Mouse (Mus musculus) myocyte (in vitro differentiated cells): ENCODE measurements around the gene Tesc. TPM values are rescaled to one million over a fixed set of nuclear protein-coding genes. Genes with fewer than 3 reads are reported as not detected.

Experiments
- H3K27me3 ChIP-seq: one replicate; pipeline ENCODE4 v1.6.1; 2011; ENCODE audit not compliant: control insufficient read depth, insufficient read depth, insufficient read length
- H3K36me3 ChIP-seq: one replicate; pipeline ENCODE4 v1.6.1; 2011; ENCODE audit not compliant: control insufficient read depth, insufficient read depth
- H3K4me2 ChIP-seq: one replicate; pipeline ENCODE4 v1.6.1; 2011; ENCODE audit warnings: low read depth, control low read depth
- H3K4me3 ChIP-seq: one replicate; pipeline ENCODE4 v1.5.1; 2011; ENCODE audit warnings: mild to moderate bottlenecking, control low read depth, moderate library complexity
- H3K79me2 ChIP-seq: one replicate; pipeline ENCODE4 v1.6.1; 2011; ENCODE audit not compliant: control insufficient read depth, insufficient read depth
- H3ac ChIP-seq: one replicate; pipeline ENCODE4 v1.6.1; 2011; ENCODE audit not compliant: control insufficient read depth, insufficient read length
- CEBPB ChIP-seq: IDR thresholded peaks from 2 replicates; pipeline ENCODE4 v1.6.1; 2011; ENCODE audit warnings: mild to moderate bottlenecking, moderate library complexity; ENCODE audit not compliant: poor library complexity, insufficient read depth, severe bottlenecking
- E2F4 ChIP-seq: IDR thresholded peaks from one replicate; pipeline ENCODE4 v1.6.1; 2011; ENCODE audit warnings: mild to moderate bottlenecking, control low read depth, moderate library complexity; ENCODE audit not compliant: insufficient read depth
- MAX ChIP-seq: IDR thresholded peaks from one replicate; pipeline ENCODE4 v1.6.1; 2011; ENCODE audit warnings: low read depth, mild to moderate bottlenecking, control low read depth
- MYOD1 ChIP-seq, 3 experiments: IDR thresholded peaks; one replicate each; pipeline ENCODE4 v1.6.1; 2011; ENCODE audit warnings: control low read depth in 2 of 3, low read depth in 2 of 3, mild to moderate bottlenecking in 2 of 3, moderate library complexity in 1 of 3; ENCODE audit not compliant: insufficient read length in 2 of 3, control insufficient read depth in 1 of 3
- MYOG ChIP-seq, 3 experiments: IDR thresholded peaks; one replicate each; pipeline ENCODE4 v1.6.1; 2011; ENCODE audit warnings: control low read depth in 2 of 3, low read depth in 2 of 3, mild to moderate bottlenecking in 2 of 3; ENCODE audit not compliant: insufficient read length in 2 of 3, control insufficient read depth in 1 of 3, insufficient read depth in 1 of 3
- POLR2A ChIP-seq: IDR thresholded peaks from one replicate; pipeline ENCODE4 v1.6.1; 2011; ENCODE audit warnings: low read depth, mild to moderate bottlenecking, control low read depth, moderate library complexity; ENCODE audit not compliant: insufficient read length
- POLR2AphosphoS2 ChIP-seq: IDR thresholded peaks from one replicate; pipeline ENCODE4 v1.6.1; 2011; ENCODE audit warnings: low read depth, control low read depth; ENCODE audit not compliant: insufficient read length
- REST ChIP-seq: IDR thresholded peaks from one replicate; pipeline ENCODE4 v1.6.1; 2011; ENCODE audit warnings: mild to moderate bottlenecking, control low read depth, moderate library complexity; ENCODE audit not compliant: insufficient read depth, insufficient read length
- SRF ChIP-seq: IDR thresholded peaks from one replicate; pipeline ENCODE4 v1.6.1; 2011; ENCODE audit warnings: low read depth; ENCODE audit not compliant: control insufficient read depth, insufficient read length
- TCF12 ChIP-seq: IDR thresholded peaks from one replicate; pipeline ENCODE4 v1.6.1; 2011; ENCODE audit warnings: mild to moderate bottlenecking, control low read depth; ENCODE audit not compliant: poor library complexity, insufficient read depth, severe bottlenecking
- TCF3 ChIP-seq: IDR thresholded peaks from one replicate; pipeline ENCODE4 v1.6.1; 2011; ENCODE audit warnings: low read depth, control low read depth; ENCODE audit not compliant: insufficient read length
- USF1 ChIP-seq: IDR thresholded peaks from one replicate; pipeline ENCODE4 v1.6.1; 2011; ENCODE audit warnings: low read depth, mild to moderate bottlenecking, control low read depth, moderate library complexity
- polyA plus RNA-seq: library from polyadenylated mRNA; unstranded; fragments of >200 nt; fragmentation: generic; extraction: Trizol; gene quantifications from one replicate; pipeline ENCODE4 v1.2.1, GENCODE M21; 2012; ENCODE audit warnings: missing spikeins

Tesc gene
- polyA plus RNA-seq, 1 experiment: 3.1 TPM

GRCm38 (mm10) chr5:117986327-117986726, 41.2 kb upstream of the Tesc start:
- Histone ChIP-seq H3K4me2 (no peak overlapping the region), H3K4me3 (no peak overlapping the region), H3K79me2 (no peaks in the 10 kb centered on the region), H3ac (no peak overlapping the region), H3K27me3 (no peaks in the 10 kb centered on the region), H3K36me3 (peaks cover under 1% of the 10 kb centered on the region)
- no peak for TF ChIP-seq CEBPB
- no peak for TF ChIP-seq POLR2AphosphoS2
- no peak for TF ChIP-seq POLR2A
- TF ChIP-seq MYOG (IDR thresholded peaks at IDR 0.05; ENCODE audit: control insufficient read depth in 1 of 3, insufficient read depth in 1 of 3, insufficient read length in 2 of 3, low read depth in 2 of 3): no peak
- TF ChIP-seq TCF3: no peak
- TF ChIP-seq E2F4: no peak
- no peak for TF ChIP-seq TCF12
- no peak for TF ChIP-seq USF1
- no peak for TF ChIP-seq MAX
- TF ChIP-seq MYOD1 (IDR thresholded peaks at IDR 0.05; ENCODE audit: control insufficient read depth in 1 of 3, insufficient read length in 2 of 3, low read depth in 2 of 3): no peak

DNA sequence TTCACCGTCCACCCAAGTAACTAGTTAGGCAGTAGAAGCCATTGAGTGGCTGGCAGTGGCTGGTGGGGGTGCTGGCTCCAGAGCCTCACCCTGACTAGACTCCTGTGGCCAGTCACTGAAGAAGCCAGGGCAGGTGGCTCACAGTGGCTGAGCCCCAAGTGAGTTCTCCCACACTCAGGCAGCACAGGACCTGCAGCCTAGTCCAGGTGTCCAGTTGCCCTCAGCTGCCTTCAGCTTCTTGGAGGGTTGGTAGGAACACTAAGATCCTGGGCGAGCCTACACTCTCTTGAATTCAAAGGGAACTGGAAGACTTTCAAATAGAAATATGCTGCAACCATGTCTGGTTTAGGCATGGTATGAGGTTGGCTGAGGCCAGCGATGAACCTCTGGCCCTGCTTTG, 39.7 kb upstream of the Tesc start:
- Histone ChIP-seq H3K79me2 (no peaks in the 10 kb centered on the region), H3ac (no peak overlapping the region), H3K27me3 (no peaks in the 10 kb centered on the region), H3K4me2 (no peak overlapping the region), H3K36me3 (peaks cover 10% of the 10 kb centered on the region), H3K4me3 (no peak overlapping the region)
- no peak for TF ChIP-seq E2F4
- no peak for TF ChIP-seq MYOG (IDR thresholded peaks at IDR 0.05; ENCODE audit: control insufficient read depth in 1 of 3, insufficient read depth in 1 of 3, insufficient read length in 2 of 3, low read depth in 2 of 3)
- TF ChIP-seq CEBPB: no peak
- no peak for TF ChIP-seq REST
- TF ChIP-seq POLR2AphosphoS2: no peak
- no peak for TF ChIP-seq TCF3
- no peak for TF ChIP-seq MAX
- TF ChIP-seq POLR2A: no peak
- TF ChIP-seq USF1: no peak
- TF ChIP-seq SRF: no peak
- no peak for TF ChIP-seq TCF12
- no peak for TF ChIP-seq MYOD1 (IDR thresholded peaks at IDR 0.05; ENCODE audit: control insufficient read depth in 1 of 3, insufficient read length in 2 of 3, low read depth in 2 of 3)

- Histone ChIP-seq H3K4me2 (no peak overlapping the region), H3K4me3 (no peak overlapping the region), H3K79me2 (no peaks in the 10 kb centered on the region), H3ac (no peak overlapping the region), H3K27me3 (no peaks in the 10 kb centered on the region), H3K36me3 (peaks cover 10% of the 10 kb centered on the region)
- TF ChIP-seq POLR2A: no peak
These were observed 39.2 kb upstream of the Tesc start for GRCm38 (mm10) chr5:117988367-117988766.

DNA sequence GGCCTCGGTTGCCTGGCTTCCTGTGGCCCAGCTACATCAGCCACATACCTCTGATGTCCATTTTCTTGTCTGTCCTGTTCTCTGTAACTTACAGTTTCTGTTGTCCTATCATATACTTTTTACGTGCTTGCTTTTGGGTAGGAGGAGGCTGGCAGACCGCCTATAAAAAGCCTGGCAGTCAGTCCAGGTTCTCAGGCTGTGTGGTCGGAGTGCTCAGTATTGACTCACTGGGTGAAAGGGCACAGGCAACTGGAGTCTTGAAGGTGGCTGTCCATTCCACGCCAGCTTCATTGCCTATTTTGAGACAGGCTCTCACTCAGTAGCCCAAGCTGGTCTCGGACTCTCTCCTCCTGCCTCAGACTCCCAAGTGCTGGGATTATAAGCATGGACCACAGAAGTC, 37.8 kb upstream of the Tesc start:
- Histone ChIP-seq H3K4me2 (no peak overlapping the region), H3K36me3 (peaks cover 10% of the 10 kb centered on the region), H3ac (no peak overlapping the region), H3K27me3 (no peaks in the 10 kb centered on the region), H3K79me2 (no peaks in the 10 kb centered on the region), H3K4me3 (no peak overlapping the region)
- TF ChIP-seq TCF3 (no peak), E2F4 (no peak), MYOG (IDR thresholded peaks at IDR 0.05; ENCODE audit: control insufficient read depth in 1 of 3, insufficient read depth in 1 of 3, insufficient read length in 2 of 3, low read depth in 2 of 3) (no peak), USF1 (no peak), POLR2A (no peak), SRF (no peak), POLR2AphosphoS2 (no peak), TCF12 (no peak), REST (no peak), MAX (no peak), CEBPB (no peak), MYOD1 (IDR thresholded peaks at IDR 0.05; ENCODE audit: control insufficient read depth in 1 of 3, insufficient read length in 2 of 3, low read depth in 2 of 3) (no peak)

DNA sequence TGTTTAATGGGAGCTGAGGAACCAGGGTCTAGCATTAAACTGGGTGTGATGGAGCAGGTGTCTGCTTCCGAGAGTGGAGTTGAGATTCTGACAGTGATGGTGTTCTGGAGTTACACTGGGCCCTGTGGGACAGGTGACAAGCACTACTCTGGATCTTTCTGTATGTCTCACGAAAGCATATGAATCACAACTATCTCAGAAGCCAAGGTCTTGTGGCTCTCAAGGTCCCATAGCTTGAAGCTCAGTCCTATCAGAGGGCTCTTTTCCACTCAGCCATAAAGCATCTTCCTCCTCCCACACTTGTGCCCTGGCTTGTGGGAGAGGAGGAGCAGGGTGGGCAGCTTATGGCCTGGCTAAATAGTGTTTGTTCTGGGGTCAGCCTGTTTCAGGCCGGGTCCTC, 36.6 kb upstream of the Tesc start:
- Histone ChIP-seq H3K79me2 (no peaks in the 10 kb centered on the region), H3K4me2 (no peak overlapping the region), H3ac (no peak overlapping the region), H3K4me3 (no peak overlapping the region), H3K36me3 (peaks cover 10% of the 10 kb centered on the region), H3K27me3 (no peaks in the 10 kb centered on the region)
- TF ChIP-seq MAX (no peak), REST (no peak), E2F4 (no peak), CEBPB (no peak), TCF12 (no peak)
